Mouse (Mus musculus) testis, adult 2 months (tissue): Measurements from ENCODE around the gene Ptprh. TPM values are rescaled to one million over a fixed set of nuclear protein-coding genes. Genes with fewer than 3 reads are reported as not detected.
"Not testable (repeated sequence)": the region's sequence is repeated elsewhere in the genome, so short reads cannot be mapped to it uniquely, and the experiment has no call there.

ENCODE experiments used
- H3K27ac ChIP-seq: fragments of 200-500 bp; 2 replicates; pipeline ENCODE4 v1.5.1; 2012; ENCODE audit warnings: low read depth, low read length; ENCODE audit not compliant: control insufficient read depth, insufficient read depth
- H3K27me3 ChIP-seq: fragments of 200-500 bp; 2 replicates; pipeline ENCODE4 v1.6.1; 2012; ENCODE audit warnings: mild to moderate bottlenecking, low read length, moderate library complexity; ENCODE audit not compliant: control insufficient read depth, insufficient read depth
- H3K36me3 ChIP-seq: fragments of 200-500 bp; 2 replicates; pipeline ENCODE4 v1.6.1; 2012; ENCODE audit warnings: mild to moderate bottlenecking, low read length; ENCODE audit not compliant: control insufficient read depth, insufficient read depth
- H3K4me1 ChIP-seq: fragments of 200-500 bp; 2 replicates; pipeline ENCODE4 v1.6.1; 2012; ENCODE audit warnings: low read length; ENCODE audit not compliant: control insufficient read depth, insufficient read depth
- H3K4me3 ChIP-seq: fragments of 200-500 bp; 2 replicates; pipeline ENCODE4 v1.5.1; 2012; ENCODE audit warnings: low read depth, mild to moderate bottlenecking, low read length, moderate library complexity, mixed read lengths; ENCODE audit not compliant: control insufficient read depth
- CTCF ChIP-seq: fragments of 200-500 bp; IDR thresholded peaks from 2 replicates; pipeline ENCODE4 v1.5.1; 2012; ENCODE audit warnings: low read depth, mild to moderate bottlenecking, inconsistent platforms, low read length, moderate library complexity; ENCODE audit not compliant: control insufficient read depth, insufficient read depth, insufficient replicate concordance
- POLR2A ChIP-seq: fragments of 200-500 bp; IDR thresholded peaks from 2 replicates; pipeline ENCODE4 v1.6.1; 2012; ENCODE audit warnings: low read depth, mild to moderate bottlenecking, inconsistent platforms, low read length, moderate library complexity; ENCODE audit not compliant: control insufficient read depth
- polyA plus RNA-seq: library from polyadenylated mRNA; depleted of rRNA; stranded (reverse); fragments of >200 nt; gene quantifications from 2 replicates; pipeline ENCODE4 v1.2.3, GENCODE M21; 2012

Gene Ptprh
- polyA plus RNA-seq, 1 experiment = 1.8 TPM

DNA sequence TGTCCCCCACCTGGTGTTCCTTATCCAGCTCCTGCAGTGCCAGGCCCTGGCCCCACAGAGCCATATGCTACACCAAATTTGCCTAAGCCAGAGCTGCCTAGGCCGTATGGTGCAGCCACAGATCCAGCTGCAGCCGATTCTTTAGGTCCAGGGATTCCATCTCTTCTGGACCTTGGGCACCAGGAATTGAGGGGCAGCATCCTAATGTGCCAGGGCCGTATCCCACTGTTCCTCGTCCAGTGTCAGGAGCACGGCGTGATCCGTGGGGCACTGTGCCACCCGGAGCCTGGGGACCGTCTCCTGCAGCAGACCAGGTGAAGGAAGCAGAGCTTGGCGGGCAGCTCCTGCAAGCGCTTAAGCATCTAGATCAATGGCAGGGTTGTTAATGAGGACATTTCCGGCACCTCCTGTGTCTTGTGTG, 8.1 kb upstream of the Ptprh start:
- Histone ChIP-seq H3K36me3 (no peaks in the 10 kb centered on the region), H3K27me3 (no peaks in the 10 kb centered on the region), H3K4me1 (peaks cover 14% of the 10 kb centered on the region), H3K4me3 (no peak overlapping the region), H3K27ac (no peak overlapping the region)
- TF ChIP-seq POLR2A = no peak
- TF ChIP-seq CTCF = no peak

DNA sequence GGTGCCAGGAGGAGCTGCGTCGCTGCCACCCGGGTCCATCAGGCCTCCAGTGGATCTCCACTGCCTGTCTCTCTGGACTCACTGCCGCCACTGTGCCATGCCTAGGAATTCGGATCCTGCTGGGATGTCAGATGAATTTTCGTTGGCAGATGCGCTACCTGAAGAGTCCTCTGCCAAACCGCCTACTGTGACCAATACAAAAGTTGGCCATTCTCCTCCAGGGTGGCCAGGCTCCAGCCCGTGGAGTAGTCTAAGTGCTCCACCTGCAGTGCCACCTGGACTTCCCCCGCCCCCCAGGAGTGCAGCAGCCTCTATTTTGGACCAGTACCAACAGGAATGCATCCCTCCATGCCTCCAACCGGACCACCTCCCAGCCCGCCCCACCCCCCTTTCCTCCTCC, 7.7 kb upstream of the Ptprh start:
- Histone ChIP-seq H3K36me3 (no peaks in the 10 kb centered on the region), H3K27ac (no peak overlapping the region), H3K4me1 (peaks cover 14% of the 10 kb centered on the region), H3K4me3 (no peak overlapping the region), H3K27me3 (no peaks in the 10 kb centered on the region)
- TF ChIP-seq POLR2A (no peak), CTCF (no peak)

DNA sequence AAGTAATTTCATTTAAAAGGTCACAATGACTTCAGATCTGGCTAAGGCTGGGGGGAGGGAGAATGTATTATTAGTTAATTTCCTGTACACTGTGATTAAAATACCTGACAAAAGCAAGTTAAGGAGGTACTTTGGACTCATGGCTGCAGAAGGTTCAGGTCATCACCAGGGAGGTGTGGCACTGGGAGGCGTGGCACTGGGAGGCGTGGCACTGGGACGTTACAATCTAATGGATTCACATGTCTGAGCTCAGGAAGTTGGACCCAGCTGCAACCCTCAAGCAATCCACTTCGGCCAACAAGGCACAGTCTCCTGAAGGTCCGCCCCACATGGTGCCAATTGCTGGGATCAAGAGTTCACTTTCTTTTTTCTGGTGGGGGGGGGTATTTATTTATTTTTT, 4.2 kb upstream of the Ptprh start:
- Histone ChIP-seq H3K27me3 (no peaks in the 10 kb centered on the region), H3K36me3 (no peaks in the 10 kb centered on the region), H3K4me3 (no peak overlapping the region), H3K27ac (no peak overlapping the region), H3K4me1 (peaks cover 14% of the 10 kb centered on the region)
- no peak for TF ChIP-seq CTCF
- TF ChIP-seq POLR2A = no peak

DNA sequence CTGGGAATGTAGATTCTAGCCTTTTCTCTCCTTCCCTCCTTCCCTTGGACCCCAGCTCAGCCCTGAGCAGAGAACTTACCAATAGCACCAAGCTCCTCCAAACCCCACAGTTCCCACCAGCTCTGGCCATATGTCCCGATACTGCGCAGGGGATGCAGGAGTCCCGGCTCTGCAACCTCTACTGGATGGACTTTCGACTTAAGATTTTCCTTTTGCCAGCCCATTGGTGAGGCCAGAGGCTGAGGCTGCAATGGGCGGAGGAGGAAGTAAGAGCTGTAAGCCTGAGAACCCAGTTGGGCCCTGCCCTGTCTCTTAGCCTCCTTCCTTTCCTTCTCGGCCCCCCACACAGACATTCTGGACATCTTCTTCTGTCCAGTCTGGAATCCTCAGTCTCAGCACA, 872 bp downstream of the Ptprh start:
- H3K27me3 ChIP-seq = no peaks in the 10 kb centered on the region
- TF ChIP-seq POLR2A (no peak), CTCF (no peak)
- H3K4me1 ChIP-seq = no peaks in the 10 kb centered on the region
- H3K27ac ChIP-seq = no peak overlapping the region
- H3K36me3 ChIP-seq = no peaks in the 10 kb centered on the region
- H3K4me3 ChIP-seq = no peak overlapping the region

DNA sequence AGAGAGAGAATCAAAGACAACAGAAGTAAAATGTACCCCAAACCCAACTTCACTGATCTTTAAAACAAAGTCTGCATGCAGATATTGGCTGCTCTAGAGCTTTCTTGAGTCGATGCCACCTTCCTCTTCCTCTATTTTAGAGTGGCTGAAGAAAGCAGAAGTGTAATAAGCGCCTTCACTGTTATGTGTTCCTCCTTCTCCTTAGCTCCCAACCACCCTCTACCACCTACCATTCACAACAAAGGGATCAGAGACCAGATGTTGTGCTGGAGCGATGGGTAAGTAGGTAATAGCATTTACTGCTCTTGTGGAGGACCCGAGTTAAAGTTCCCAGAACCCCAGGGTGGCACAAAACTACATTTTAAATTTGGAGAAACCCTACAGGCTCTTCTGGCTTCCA, 6.8 kb downstream of the Ptprh start:
- H3K27ac ChIP-seq, H3K36me3 ChIP-seq, H3K4me3 ChIP-seq, H3K27me3 ChIP-seq, H3K4me1 ChIP-seq: not testable (repeated sequence)

DNA sequence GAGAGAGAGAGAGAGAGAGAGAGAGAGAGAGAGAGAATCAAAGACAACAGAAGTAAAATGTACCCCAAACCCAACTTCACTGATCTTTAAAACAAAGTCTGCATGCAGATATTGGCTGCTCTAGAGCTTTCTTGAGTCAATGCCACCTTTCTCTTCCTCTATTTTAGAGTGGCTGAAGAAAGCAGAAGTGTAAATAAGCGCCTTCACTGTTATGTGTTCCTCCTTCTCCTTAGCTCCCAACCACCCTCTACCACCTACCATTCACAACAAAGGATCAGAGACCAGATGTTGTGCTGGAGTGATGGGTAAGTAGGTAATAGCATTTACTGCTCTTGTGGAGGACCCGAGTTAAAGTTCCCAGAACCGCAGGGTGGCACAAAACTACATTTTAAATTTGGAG, 22.4 kb downstream of the Ptprh start:
- not testable (repeated sequence) for H3K27me3 ChIP-seq, H3K4me3 ChIP-seq, H3K36me3 ChIP-seq, H3K27ac ChIP-seq, H3K4me1 ChIP-seq

DNA sequence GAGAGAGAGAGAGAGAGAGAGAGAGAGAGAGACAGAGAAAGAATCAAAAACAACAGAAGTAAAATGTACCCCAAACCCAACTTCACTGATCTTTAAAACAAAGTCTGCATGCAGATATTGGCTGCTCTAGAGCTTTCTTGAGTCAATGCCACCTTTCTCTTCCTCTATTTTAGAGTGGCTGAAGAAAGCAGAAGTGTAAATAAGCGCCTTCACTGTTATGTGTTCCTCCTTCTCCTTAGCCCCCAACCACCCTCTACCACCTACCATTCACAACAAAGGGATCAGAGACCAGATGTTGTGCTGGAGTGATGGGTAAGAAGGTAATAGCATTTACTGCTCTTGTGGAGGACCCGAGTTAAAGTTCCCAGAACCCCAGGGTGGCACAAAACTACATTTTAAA, 31.5 kb downstream of the Ptprh start:
- not testable (repeated sequence) for H3K4me1 ChIP-seq, H3K27ac ChIP-seq, H3K36me3 ChIP-seq, H3K27me3 ChIP-seq, H3K4me3 ChIP-seq

DNA sequence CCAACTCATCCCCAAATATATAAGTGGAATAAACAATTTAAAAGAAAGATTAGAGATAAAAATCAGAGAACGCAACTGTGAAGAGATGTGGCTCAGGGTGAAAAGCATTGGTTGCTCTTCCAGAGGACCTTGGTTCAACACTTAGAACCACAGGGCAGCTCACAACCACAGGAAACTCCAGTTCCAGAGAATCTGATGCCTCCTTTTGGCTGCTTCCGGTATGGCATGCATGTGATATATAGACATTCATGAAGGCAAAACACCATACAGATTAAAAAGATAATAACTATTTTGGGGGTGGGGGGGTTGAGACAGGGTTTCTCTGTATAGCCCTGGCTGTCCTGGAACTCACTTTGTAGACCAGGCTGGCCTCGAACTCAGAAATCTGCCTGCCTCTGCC, 41.2 kb downstream of the Ptprh start:
- H3K27ac ChIP-seq = no peak overlapping the region
- no peak overlapping the region for H3K4me3 ChIP-seq
- H3K4me1 ChIP-seq = no peaks in the 10 kb centered on the region
- H3K36me3 ChIP-seq = no peaks in the 10 kb centered on the region
- TF ChIP-seq CTCF = no peak
- TF ChIP-seq POLR2A = no peak
- no peaks in the 10 kb centered on the region for H3K27me3 ChIP-seq

DNA sequence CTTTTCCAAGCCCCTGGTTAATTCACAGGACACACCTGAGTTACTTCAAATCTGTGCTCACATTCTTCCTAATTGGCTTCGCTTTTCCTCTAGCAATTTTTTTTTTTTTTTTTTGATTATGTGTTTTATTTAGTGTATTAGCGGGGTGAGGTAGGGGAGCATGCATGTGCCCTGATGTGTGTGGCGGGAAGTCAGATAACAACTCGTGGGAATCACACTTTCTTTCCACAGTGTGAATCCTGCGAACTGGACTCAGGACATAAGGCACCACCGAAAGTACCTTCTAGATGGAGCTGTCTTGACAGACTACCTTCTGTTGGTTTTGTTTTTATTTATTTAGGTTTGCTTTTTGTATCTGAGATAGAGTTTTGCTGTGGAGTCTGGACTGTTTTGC, 46.7 kb downstream of the Ptprh start:
- H3K27me3 ChIP-seq = no peaks in the 10 kb centered on the region

More for the DNA sequence above, 46.7 kb downstream of the Ptprh start:
- no peak overlapping the region for H3K27ac ChIP-seq
- no peak overlapping the region for H3K4me3 ChIP-seq
- TF ChIP-seq POLR2A = no peak
- no peak for TF ChIP-seq CTCF
- H3K36me3 ChIP-seq = no peaks in the 10 kb centered on the region
- H3K4me1 ChIP-seq = no peaks in the 10 kb centered on the region
